Mouse (Mus musculus): Measurements from ENCODE around the gene Itpr2.

Gene Itpr2

DNA sequence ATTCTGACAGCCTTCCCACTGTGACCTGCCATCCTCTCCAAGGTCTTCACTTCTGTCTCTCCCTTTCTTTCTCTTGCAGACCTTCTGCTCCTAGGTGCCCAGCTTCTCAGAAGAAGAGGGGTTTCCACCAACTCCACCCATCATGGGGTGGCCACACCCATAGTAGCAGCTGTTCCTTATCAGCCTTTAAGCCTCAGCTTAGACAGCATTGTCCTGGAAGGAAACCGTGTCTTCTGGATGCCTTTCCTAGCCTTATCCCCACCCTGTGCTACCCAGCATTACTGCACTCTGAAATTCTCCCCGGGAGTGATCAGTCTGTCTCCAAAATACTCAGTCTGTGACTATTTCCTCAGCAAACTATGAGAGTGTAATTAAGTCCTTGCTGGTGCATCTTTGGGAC is 245.6 kb downstream of the Itpr2 start:
- DNase-seq = no peak

DNA sequence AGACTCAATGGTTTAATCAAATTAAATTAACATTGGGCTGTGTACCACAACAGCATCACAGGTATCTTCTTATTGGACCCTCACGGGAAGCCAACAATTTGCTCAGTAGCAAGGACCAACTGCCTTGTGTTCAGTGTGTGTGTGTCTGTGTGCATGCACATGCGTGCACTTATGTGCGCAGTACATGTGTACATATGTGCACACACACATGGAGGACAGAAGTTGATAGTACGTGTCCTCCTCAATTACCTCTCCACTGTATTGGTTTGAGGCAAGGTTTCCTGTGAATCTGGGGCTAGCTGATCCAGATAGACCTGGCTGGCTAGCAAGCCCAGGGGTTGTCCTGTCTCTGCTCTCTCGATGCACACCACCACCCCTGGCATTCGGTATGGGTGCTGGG is 246.4 kb downstream of the Itpr2 start:
- no peak for DNase-seq

GRCm38 (mm10) chr6:146254931-146255330 is 247.1 kb downstream of the Itpr2 start:
- no peak for DNase-seq

DNA sequence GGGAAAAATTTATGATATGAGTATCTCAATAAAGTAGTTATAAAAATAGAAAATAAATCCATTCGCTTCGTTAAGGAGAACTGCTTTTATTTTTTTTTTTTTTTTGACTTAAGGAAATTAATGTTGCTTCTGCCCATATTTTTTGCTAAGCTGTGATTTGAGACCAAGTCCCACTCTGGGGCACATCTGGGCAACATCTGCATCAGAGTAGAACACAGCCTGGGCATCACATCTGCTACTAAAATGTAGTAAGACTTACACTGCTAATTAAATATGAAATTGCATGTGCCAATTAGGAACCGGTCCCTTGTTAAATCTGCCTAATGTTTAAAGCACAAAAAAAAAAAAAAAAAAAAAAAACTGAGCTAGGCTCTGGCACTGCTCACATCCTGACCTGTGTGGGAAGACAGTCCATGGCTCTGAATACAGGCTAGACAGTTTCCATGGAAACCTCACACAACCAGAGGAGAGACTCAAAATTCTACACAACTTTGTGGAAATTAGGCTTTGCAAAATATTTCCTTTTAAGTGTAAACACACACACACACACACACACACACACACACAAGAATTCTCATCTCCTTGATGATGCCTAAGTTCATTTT is 247.7 kb downstream of the Itpr2 start:
- DNase-seq = no peak

GRCm38 (mm10) chr6:146249096-146249495 is 252.9 kb downstream of the Itpr2 start:
- DNase-seq = no peak

GRCm38 (mm10) chr6:146248341-146248740 is 253.7 kb downstream of the Itpr2 start:
- DNase-seq = no peak

DNA sequence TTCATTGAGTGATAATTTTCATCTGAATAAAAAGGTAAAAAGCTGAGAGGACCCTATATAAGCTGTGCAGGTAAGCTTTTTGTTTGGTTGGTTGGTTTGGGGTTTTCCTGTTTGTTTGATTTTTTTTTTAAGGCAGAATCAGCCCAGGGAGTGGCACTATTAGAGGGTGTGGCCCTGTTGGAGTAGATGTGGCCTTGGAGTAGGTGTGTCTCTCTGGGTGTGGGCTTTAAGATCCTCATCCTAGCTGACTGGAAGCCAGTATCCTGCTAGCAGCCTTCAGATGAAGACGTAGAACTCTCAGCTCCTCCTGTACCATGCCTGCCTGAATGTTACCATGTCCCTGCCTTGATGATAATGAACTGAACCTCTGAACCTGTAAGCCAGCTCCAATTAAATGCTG is 254.1 kb downstream of the Itpr2 start:
- DNase-seq = no peak

GRCm38 (mm10) chr6:146246368-146246767 is 255.7 kb downstream of the Itpr2 start:
- DNase-seq = no peak

- DNase-seq = no peak
Observed at GRCm38 (mm10) chr6:146245888-146246287, 256.1 kb downstream of the Itpr2 start.

DNA sequence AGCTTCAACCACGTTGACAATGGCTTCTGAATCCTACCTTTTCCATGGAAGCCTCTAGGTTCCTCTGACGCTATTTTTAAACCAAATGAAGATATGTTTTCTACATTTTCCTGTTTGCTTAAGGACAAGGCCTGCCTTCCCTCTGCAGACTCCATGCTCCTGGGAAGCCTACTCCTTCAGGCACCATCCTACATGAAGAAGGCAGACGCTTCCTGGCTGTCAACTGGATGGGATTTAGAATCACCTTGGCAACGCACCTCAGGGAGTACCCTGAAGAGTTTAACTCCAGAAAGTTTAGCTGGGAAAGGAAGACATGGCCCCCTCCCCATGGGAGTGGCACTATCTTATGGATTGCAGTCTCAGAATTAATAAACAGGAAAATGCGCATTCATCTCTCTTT is 259.0 kb downstream of the Itpr2 start:
- DNase-seq = no peak

- DNase-seq = no peak
Observed at GRCm38 (mm10) chr6:146241336-146241735, 260.7 kb downstream of the Itpr2 start.

DNA sequence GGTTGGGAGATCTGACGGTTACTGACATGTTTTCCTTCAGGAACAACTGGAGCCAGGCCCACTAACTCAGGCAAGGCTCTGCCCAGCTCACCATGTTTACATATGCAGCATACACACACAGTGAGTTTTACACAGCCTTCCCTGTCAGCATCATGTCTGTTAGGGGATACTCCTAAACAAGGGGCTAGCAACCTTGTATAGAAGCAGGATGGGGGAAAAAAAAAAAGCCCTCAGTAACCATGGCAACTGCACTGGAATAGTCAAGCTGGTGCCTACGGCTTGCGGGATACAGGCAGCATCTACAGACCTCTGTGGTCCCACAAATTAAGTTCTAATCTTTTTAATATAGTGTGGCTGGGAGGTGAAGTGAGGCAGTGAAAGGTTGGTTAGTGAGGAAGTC is 266.9 kb downstream of the Itpr2 start:
- no peak for DNase-seq

DNA sequence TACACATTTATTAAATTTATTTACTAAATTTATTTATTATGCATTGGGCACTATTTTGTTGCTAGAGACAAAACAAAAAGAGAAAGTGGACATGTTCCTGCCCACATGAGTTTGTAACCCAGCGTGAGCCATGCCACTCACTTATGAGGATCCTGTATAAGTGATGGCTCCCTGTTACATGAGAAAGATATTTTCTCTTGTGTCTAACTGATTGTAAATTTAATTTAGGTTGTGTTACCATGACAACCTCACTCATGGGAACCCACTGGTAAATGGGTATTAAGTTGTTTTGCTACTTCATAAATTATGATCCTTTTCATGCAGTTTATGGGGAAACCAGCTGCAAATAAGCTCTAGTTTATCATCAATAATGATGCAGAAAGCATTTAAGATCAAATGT is 267.6 kb downstream of the Itpr2 start:
- no peak for DNase-seq

- no peak for DNase-seq
Observed at GRCm38 (mm10) chr6:146230903-146231302, 271.1 kb downstream of the Itpr2 start.

DNA sequence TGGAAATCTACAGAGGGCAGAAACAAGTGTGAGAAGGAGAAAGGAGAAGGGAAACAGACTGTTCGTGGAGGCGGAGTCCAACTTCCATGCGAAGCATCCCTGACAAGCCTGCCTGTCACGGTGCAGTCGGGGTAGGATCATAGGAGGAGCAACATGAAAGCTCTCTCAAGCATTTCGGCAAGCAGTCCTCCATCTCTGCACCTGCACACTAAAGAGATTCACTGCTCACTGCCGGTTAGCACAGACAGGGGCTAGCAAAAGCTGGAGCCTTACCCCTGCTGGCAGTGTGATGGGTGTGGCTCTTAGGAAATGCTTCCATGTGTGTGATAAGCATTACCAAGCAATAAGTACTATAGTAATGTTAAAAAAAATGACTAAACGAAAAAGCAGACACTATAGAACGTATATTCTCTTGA is 271.6 kb downstream of the Itpr2 start:
- DNase-seq = no peak

GRCm38 (mm10) chr6:146229967-146230366 is 272.1 kb downstream of the Itpr2 start:
- no peak for DNase-seq

DNA sequence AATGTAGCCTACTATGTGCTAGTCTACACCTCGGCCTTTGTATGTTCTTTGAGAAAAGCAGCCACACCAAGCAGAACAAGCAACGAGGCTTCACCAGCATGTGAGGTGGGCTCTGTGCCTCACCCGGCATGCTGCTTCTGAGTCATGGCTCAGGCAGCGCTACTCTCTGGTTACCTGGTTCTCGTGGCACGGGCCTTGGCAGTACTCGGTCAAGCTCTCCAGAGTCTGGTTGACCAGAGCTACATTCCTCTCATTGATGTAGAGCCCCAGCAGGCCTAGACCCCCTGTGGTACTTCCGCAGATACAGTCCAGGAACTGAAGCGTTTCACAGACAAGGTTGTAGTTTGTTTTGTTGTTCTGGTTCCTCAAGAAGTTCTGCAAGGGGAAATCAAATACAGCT is 272.5 kb downstream of the Itpr2 start:
- no peak for DNase-seq

GRCm38 (mm10) chr6:146228048-146228447 is 274.0 kb downstream of the Itpr2 start:
- DNase-seq = no peak

GRCm38 (mm10) chr6:146222403-146223063 is 279.5 kb downstream of the Itpr2 start:
- DNase-seq = no peak

DNA sequence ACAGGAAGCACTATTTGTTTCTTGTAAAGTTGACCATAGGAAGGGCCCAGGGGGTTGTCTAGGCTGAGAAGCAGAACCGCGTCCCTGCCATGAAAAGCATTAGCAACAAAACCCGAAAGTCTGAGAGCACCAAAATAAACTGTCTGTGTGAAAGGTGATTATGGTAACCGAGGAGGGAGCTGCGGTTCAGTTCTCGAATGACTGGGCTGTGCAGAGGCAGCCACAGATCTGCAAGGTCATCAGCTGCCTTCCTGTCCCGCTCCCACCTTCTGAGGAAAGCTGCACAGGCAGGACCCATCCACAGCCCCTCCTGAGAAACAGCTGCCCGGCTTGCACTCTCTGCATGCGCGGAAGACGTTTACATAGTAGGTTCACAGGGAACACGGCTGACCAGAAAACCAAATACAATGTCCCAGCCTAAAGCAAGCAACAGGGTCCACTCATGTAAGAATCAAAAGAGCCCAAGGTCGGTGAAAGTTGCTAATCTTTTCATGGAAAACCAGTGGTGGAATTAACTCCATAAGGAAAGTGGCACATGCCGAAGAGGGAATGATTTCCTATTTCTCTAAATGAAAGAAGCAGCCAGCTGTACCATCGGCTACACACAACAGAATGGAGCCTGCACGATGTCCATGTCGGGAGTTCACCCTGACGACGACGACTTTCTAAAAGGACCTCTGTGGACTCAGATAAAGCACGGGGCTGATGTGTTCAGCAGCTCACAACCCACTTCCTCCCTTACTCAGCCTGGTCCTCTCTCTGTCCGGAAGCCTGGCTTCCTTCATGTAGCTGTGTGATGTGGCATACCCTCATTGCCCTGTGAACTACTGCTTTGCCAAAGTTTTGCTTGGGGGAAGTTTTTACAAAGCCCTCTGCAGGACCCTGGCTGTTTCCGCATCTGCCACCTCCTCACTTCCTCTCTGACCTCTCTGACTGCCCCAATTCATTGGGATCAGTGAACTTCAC is 280.4 kb downstream of the Itpr2 start:
- peak; percentile 38 to 48 for DNase-seq

DNA sequence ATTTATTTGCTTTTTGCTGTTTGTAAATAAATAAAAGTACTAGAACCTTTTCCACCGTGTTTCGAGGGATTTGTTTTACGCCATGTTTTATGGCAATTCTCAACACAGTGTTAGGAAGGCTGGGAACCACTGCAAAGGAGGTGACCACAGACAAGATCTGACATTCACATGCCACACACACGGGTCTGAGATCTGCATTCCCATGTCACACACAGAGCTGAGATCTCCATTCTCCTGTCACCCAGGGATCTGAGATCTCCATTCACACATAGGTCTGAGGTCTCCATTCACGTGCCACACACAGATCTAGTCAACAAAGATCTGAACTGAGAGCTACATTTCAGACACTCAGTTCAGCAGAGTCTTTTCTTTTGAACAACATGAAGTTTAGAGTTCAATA is 282.0 kb downstream of the Itpr2 start:
- DNase-seq = no peak

GRCm38 (mm10) chr6:146219534-146219933 is 282.5 kb downstream of the Itpr2 start:
- no peak for DNase-seq

DNA sequence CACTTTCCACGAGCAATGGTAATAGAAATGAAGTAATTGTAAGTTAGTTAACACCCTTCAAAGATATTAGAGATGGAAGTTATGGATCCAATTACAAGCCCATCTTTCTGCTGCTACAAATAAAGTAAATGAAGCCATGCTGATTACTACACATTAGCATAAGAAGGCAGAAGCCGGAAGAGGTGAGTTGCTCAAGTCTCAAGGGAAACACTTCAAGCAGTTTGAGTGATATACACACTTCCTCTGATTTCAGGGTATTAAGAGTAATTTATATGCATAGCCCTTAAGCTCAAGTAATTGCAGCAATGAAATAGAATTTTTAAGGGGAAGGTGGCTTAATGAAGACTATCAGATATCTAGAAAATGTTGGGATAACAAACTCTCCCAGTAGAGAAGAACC is 286.7 kb downstream of the Itpr2 start:
- no peak for DNase-seq

DNA sequence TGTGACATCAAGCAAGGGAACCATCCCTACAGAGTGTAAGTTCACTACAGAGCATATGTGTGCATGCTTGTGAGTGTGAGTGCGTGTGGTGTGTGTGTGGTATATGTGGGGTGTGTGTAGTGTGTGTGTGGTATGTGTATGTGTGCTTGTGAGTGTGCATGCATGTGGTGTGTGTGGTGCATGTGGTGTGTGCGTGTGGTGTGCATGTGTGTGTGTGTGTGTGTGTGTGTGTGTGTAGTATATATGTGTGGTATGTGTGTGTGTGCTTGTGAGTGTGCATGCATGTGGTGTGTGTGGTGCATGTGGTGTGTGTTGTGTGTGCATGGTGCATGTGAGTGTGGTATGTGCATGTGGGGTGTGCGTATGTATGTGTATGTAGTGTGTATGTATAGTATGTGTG is 289.7 kb downstream of the Itpr2 start:
- no peak for DNase-seq

Measured in lung, adult 18-20 months (tissue).